Mouse (Mus musculus) limb, embryonic 11.5 days (tissue): ENCODE results near the gene Nol9. TPM values are rescaled to one million over a fixed set of nuclear protein-coding genes. Genes with fewer than 3 reads are reported as not detected.

Experiments used
- ATAC-seq: fragments of 200-750 bp; cut with Nextera tagmentation; 2 replicates; pipeline ENCODE4 v1.8.0; 2017; ENCODE audit warnings: low read depth; ENCODE audit not compliant: insufficient number of reproducible peaks, low FRiP score, low TSS enrichment
- DNase-seq: peaks from one replicate; pipeline ENCODE4 v3.0.0-alpha.2; 2015; ENCODE audit warnings: low spot score
- H3K27ac ChIP-seq: fragments of 300-500 bp; sonication (generic); replicated peaks from 2 replicates; pipeline ENCODE4 v1.5.1; 2014; ENCODE audit warnings: low read depth, mild to moderate bottlenecking, low read length
- H3K27me3 ChIP-seq: fragments of 300-500 bp; sonication (generic); 2 replicates; pipeline ENCODE4 v1.6.1; 2014; ENCODE audit warnings: mild to moderate bottlenecking, low read length, mixed read lengths; ENCODE audit not compliant: control insufficient read depth, insufficient read depth
- H3K36me3 ChIP-seq: fragments of 300-500 bp; sonication (generic); 2 replicates; pipeline ENCODE4 v1.6.1; 2014; ENCODE audit warnings: mild to moderate bottlenecking, low read length, moderate library complexity, mixed read lengths; ENCODE audit not compliant: control insufficient read depth, insufficient read depth
- H3K4me1 ChIP-seq: fragments of 300-500 bp; sonication (generic); 2 replicates; pipeline ENCODE4 v1.6.1; 2014; ENCODE audit warnings: low read length, mixed read lengths; ENCODE audit not compliant: control insufficient read depth, insufficient read depth
- H3K4me2 ChIP-seq: fragments of 300-500 bp; sonication (generic); 2 replicates; pipeline ENCODE4 v1.6.1; 2014; ENCODE audit warnings: low read depth, mild to moderate bottlenecking, moderate library complexity; ENCODE audit not compliant: severe bottlenecking
- H3K4me3 ChIP-seq: fragments of 300-500 bp; sonication (generic); 2 replicates; pipeline ENCODE4 v1.5.1; 2014; ENCODE audit warnings: low read depth, low read length
- H3K9ac ChIP-seq: fragments of 300-500 bp; sonication (generic); 2 replicates; pipeline ENCODE4 v1.6.1; 2014; ENCODE audit warnings: mild to moderate bottlenecking, low read length
- H3K9me3 ChIP-seq: fragments of 300-500 bp; sonication (generic); 2 replicates; pipeline ENCODE4 v1.6.1; 2016; ENCODE audit warnings: low read length; ENCODE audit not compliant: control insufficient read depth
- WGBS: fragments of 180-500 bp; shearing (Covaris S2); extraction: QIAGEN DNeasy Blood & Tissue Kit; methylation state at CpG from one replicate; pipeline ENCODE4 v1.1.7; 2014; 5-methylcytosine and 5-hydroxymethylcytosine counted together
- polyA plus RNA-seq: library from polyadenylated mRNA; unstranded; fragments of >200 nt; fragmentation: Nextera tagmentation; extraction: Ambion mirVana; gene quantifications from 2 replicates; pipeline ENCODE4 v1.2.1, GENCODE M21; 2014

Gene Nol9
- polyA plus RNA-seq, 1 experiment from 2014 or later, result 38.1 TPM

- Histone ChIP-seq H3K9ac (no peak overlapping the region), H3K27ac (no peak overlapping the region), H3K4me3 (no peak overlapping the region), H3K27me3 (no peaks in the 10 kb centered on the region; the same call in 1 of the 2 replicates), H3K9me3 (0 out of 2 replicates have a peak, but pooled peaks cover 2% of the 10 kb centered on the region), H3K4me1 (peaks cover 7% of the 10 kb centered on the region; the same call in 1 of the 2 replicates), H3K4me2 (no peak overlapping the region), H3K36me3 (no peaks in the 10 kb centered on the region)
- WGBS, result 87% methylated on average over 7 of the region's 7 CpGs
- ATAC-seq, result no peak
- no peak for DNase-seq
Observed at GRCm38 (mm10) chr4:152084616-152085015, 45.5 kb downstream of the Nol9 start.

DNA sequence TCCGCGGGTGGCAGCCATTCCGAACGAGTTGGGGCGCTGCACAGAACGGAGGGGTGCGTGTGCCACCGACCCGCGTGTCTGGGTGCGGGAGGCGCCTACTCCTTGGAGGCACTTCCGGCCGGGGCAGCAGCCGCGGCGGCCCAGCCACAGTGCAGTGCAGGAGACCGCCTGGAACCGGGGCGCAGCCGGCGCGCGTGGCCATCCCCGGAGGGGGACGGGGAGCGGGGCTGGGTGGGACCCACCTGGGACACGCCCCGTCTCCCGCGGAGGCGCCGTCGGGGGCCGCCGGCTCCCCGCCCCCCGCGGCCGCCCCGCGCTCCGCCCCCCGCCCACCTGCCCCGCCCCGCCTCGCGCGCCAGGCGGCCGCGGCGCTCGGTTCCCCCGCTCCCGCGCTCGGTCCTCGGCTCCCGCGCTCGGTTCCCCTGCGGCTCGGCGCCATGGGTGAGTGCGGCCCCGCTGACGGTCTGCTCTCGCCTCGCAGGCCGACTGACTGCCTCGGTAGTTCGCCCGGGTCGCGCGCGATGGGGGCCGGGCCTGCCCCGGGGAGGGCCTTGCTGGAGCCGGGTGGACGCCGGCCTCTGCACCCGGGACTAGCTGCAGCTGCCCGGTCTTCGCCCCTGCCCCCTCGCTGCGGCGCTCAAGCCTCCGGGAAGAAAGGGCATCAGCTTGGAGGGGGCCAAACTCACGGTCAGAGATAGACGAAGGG lies 47.5 kb downstream of the Nol9 start:
- peak overlapping the region; percentile 84 for H3K4me3 ChIP-seq
- H3K27ac ChIP-seq, result peak overlapping the region; percentile 14; the same call in 1 of the 2 replicates
- no peaks in the 10 kb centered on the region for H3K36me3 ChIP-seq
- no peaks in the 10 kb centered on the region; the same call in 1 of the 2 replicates for H3K27me3 ChIP-seq
- H3K4me1 ChIP-seq, result peaks cover 7% of the 10 kb centered on the region; the same call in 1 of the 2 replicates
- DNase-seq (peak; percentile 75), ATAC-seq (peak; percentile 78)
- 0 out of 2 replicates have a peak, but pooled peaks cover 2% of the 10 kb centered on the region for H3K9me3 ChIP-seq
- H3K9ac ChIP-seq, result peak overlapping the region; percentile 85
- WGBS, result under 1% methylated on average over 70 of the region's 92 CpGs
- peak overlapping the region; percentile 93 for H3K4me2 ChIP-seq

DNA sequence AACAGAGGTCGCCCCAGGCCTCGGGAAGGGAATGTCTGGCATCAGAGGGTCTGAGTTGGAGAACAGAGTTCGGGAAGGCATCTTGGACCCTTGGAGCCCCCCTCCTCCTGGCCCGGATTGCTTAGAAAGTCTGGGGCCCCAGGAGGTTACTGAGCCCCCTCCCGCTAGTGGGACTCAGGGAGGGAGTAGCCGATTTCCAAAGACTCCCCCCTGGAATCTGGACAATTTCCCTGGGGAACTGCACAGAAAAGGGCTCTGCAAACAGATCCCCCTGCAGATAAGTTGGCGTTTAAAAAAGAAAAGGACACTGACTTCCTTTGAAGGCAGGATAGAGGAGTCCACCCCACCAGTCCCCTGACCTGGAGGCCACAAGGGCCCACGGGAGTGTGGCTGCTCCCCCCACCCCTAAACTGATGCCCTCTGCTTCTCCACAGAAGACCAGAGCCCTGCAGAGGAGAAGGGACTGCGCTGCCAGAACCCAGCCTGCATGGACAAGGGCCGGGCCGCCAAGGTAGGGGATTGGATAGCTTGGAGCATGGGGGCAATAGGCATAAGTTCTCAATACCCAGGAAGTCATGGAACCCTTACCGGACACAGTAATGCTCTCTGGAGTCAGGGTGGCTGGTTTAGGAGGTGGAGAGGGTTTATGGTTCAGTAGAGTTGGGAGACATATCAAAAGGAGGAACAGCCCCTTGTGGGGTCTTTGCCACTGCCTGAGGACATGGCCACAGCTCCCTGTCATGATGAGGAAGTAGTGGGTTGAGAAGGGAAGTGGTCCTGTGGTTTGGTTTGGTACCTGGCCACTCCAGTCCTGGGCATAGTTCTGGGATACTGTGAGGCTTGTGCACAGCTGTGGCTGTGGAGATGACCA lies 48.3 kb downstream of the Nol9 start:
- peak overlapping the region; percentile 93 for H3K4me2 ChIP-seq
- H3K9ac ChIP-seq, result peak overlapping the region; percentile 85
- H3K36me3 ChIP-seq, result no peaks in the 10 kb centered on the region
- WGBS, result 7% methylated on average over 12 of the region's 12 CpGs
- 0 out of 2 replicates have a peak, but pooled peaks cover 2% of the 10 kb centered on the region for H3K9me3 ChIP-seq
- peak; percentile 44 for DNase-seq
- H3K4me1 ChIP-seq, result peaks cover 7% of the 10 kb centered on the region; the same call in 1 of the 2 replicates
- ATAC-seq, result 0 out of 2 replicates have a peak, but pooled peaks have one; percentile 8
- no peaks in the 10 kb centered on the region; the same call in 1 of the 2 replicates for H3K27me3 ChIP-seq
- peak overlapping the region; percentile 84 for H3K4me3 ChIP-seq
- H3K27ac ChIP-seq, result peak overlapping the region; percentile 14; the same call in 1 of the 2 replicates

- Histone ChIP-seq H3K9me3 (0 out of 2 replicates have a peak, but pooled peaks cover 2% of the 10 kb centered on the region), H3K27me3 (no peaks in the 10 kb centered on the region; the same call in 1 of the 2 replicates), H3K9ac (peak overlapping the region; percentile 9; the same call in 1 of the 2 replicates), H3K4me2 (peak overlapping the region; percentile 93; the same call in 1 of the 2 replicates), H3K36me3 (no peaks in the 10 kb centered on the region), H3K27ac (no peak overlapping the region), H3K4me1 (peaks cover 7% of the 10 kb centered on the region; the same call in 1 of the 2 replicates), H3K4me3 (no peak overlapping the region)
- DNase-seq (no peak), ATAC-seq (no peak)
- 51% methylated on average over 4 of the region's 4 CpGs for WGBS
Observed at GRCm38 (mm10) chr4:152088133-152088532, 49.0 kb downstream of the Nol9 start.

DNA sequence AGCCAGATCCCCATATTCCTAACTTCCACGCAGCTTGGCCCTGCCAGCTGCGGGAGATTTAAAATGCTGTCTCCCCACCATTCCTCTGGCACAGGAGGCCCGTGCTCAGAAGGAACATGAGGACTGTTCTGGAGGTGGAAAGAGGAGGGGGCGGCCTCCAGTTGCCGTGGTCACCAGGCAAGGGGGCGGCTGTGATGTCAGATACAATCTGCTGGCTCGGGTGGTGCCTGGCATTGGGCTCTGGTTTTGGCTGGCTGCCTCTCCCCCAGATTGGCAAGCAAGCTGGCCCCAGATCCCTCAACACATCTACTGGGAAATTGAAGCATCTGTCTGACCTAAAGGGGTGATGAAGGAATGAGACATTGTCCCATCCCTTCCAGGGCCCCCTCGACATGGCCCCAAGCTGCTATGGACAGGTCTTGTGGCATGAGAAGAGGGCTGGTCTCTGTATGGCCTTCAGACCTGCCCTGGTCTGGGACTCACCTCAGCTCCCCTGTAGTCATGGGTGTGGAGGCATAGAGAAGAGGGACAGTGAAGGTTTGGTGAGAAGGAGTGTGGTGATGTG lies 49.5 kb downstream of the Nol9 start:
- Histone ChIP-seq H3K4me3 (no peak overlapping the region), H3K9ac (peak overlapping the region; percentile 9; the same call in 1 of the 2 replicates), H3K36me3 (no peaks in the 10 kb centered on the region), H3K9me3 (0 out of 2 replicates have a peak, but pooled peaks cover 2% of the 10 kb centered on the region), H3K4me1 (peaks cover 7% of the 10 kb centered on the region; the same call in 1 of the 2 replicates), H3K27ac (no peak overlapping the region), H3K27me3 (no peaks in the 10 kb centered on the region; the same call in 1 of the 2 replicates), H3K4me2 (no peak overlapping the region)
- 47% methylated on average over 8 of the region's 8 CpGs for WGBS
- ATAC-seq, result no peak
- no peak for DNase-seq

GRCm38 (mm10) chr4:152090191-152090590 lies 51.1 kb downstream of the Nol9 start:
- Histone ChIP-seq H3K9ac (no peak overlapping the region), H3K36me3 (no peaks in the 10 kb centered on the region), H3K4me3 (no peak overlapping the region), H3K27me3 (no peaks in the 10 kb centered on the region; the same call in 1 of the 2 replicates), H3K9me3 (0 out of 2 replicates have a peak, but pooled peaks cover 2% of the 10 kb centered on the region), H3K4me2 (no peak overlapping the region), H3K27ac (no peak overlapping the region), H3K4me1 (peaks cover 7% of the 10 kb centered on the region; the same call in 1 of the 2 replicates)
- WGBS, result 84% methylated on average over 9 of the region's 9 CpGs
- no peak for ATAC-seq
- no peak for DNase-seq

GRCm38 (mm10) chr4:152092751-152093293 lies 53.7 kb downstream of the Nol9 start:
- no peaks in the 10 kb centered on the region for H3K36me3 ChIP-seq
- no peak overlapping the region for H3K27ac ChIP-seq
- WGBS, result 69% methylated on average over 8 of the region's 8 CpGs
- no peaks in the 10 kb centered on the region for H3K9me3 ChIP-seq
- no peak overlapping the region for H3K4me2 ChIP-seq
- no peak overlapping the region for H3K4me3 ChIP-seq
- H3K27me3 ChIP-seq, result no peaks in the 10 kb centered on the region
- H3K4me1 ChIP-seq, result peaks cover 14% of the 10 kb centered on the region
- no peak for DNase-seq
- H3K9ac ChIP-seq, result no peak overlapping the region
- no peak for ATAC-seq
